Mouse (Mus musculus) bone marrow macrophage, adult 2 months (primary cell): ENCODE measurements around the gene Insyn1.

ENCODE experiments used
- CTCF ChIP-seq: IDR thresholded peaks from 2 replicates; pipeline ENCODE4 v1.5.1; 2012; ENCODE audit warnings: low read depth, mild to moderate bottlenecking, low read length, moderate library complexity
- POLR2A ChIP-seq: IDR thresholded peaks from 2 replicates; pipeline ENCODE4 v1.6.1; 2012; ENCODE audit warnings: mild to moderate bottlenecking, low read depth, low read length, borderline replicate concordance

- TF ChIP-seq CTCF: peak; percentile 6; the same call in 1 of the 2 replicates
- TF ChIP-seq POLR2A: no peak
These were observed 8.2 kb downstream of the Insyn1 start for GRCm38 (mm10) chr9:58496470-58497182.
